Mouse (Mus musculus) heart, postnatal 0 days (tissue): ENCODE results near the gene Prkag2. TPM values are rescaled to one million over a fixed set of nuclear protein-coding genes. Genes with fewer than 3 reads are reported as not detected.

Source experiments
- ATAC-seq: fragments of 200-750 bp; cut with Nextera tagmentation; 2 replicates; pipeline ENCODE4 v1.8.0; 2017; ENCODE audit warnings: low read depth, moderate number of reproducible peaks, moderate library complexity; ENCODE audit not compliant: insufficient read depth
- DNase-seq: peaks from one replicate; pipeline ENCODE4 v3.0.0-alpha.2; 2016; ENCODE audit warnings: low spot score
- H3K27ac ChIP-seq: fragments of 300-500 bp; sonication (generic); 2 replicates; pipeline ENCODE4 v1.5.1; 2014; ENCODE audit warnings: low read depth, mild to moderate bottlenecking
- H3K27me3 ChIP-seq: fragments of 300-500 bp; sonication (generic); 2 replicates; pipeline ENCODE4 v1.6.1; 2014; ENCODE audit warnings: low read length, mixed read lengths; ENCODE audit not compliant: control insufficient read depth, insufficient read depth
- H3K36me3 ChIP-seq: fragments of 300-500 bp; sonication (generic); replicated peaks from 2 replicates; pipeline ENCODE4 v1.6.1; 2014; ENCODE audit warnings: low read length, mixed read lengths; ENCODE audit not compliant: control insufficient read depth, insufficient read depth
- H3K4me1 ChIP-seq: fragments of 300-500 bp; sonication (generic); 2 replicates; pipeline ENCODE4 v1.6.1; 2014; ENCODE audit warnings: antibody characterized with exemption; ENCODE audit not compliant: control insufficient read depth, insufficient read depth
- H3K4me2 ChIP-seq: fragments of 300-500 bp; sonication (generic); 2 replicates; pipeline ENCODE4 v1.6.1; 2014; ENCODE audit warnings: low read depth, mild to moderate bottlenecking, low read length, moderate library complexity
- H3K4me3 ChIP-seq: fragments of 300-500 bp; sonication (generic); 2 replicates; pipeline ENCODE4 v1.5.1; 2014; ENCODE audit warnings: low read depth, low read length
- H3K9ac ChIP-seq: fragments of 300-500 bp; sonication (generic); replicated peaks from 2 replicates; pipeline ENCODE4 v1.6.1; 2014; ENCODE audit warnings: low read depth, low read length, mixed read lengths
- H3K9me3 ChIP-seq: fragments of 300-500 bp; sonication (generic); replicated peaks from 2 replicates; pipeline ENCODE4 v1.6.1; 2016; ENCODE audit warnings: low read length; ENCODE audit not compliant: control insufficient read depth
- CTCF ChIP-seq: IDR thresholded peaks from 2 replicates; pipeline ENCODE4 v1.5.1; 2016; ENCODE audit warnings: antibody characterized with exemption, control low read depth, low read depth
- EP300 ChIP-seq: IDR thresholded peaks from 2 replicates; pipeline ENCODE4 v1.6.1; 2016; ENCODE audit warnings: antibody characterized with exemption, low read depth
- WGBS: fragments of 180-500 bp; shearing (Covaris S2); extraction: QIAGEN DNeasy Blood & Tissue Kit; methylation state at CpG from one replicate; pipeline ENCODE4 v1.1.7; 2014; 5-methylcytosine and 5-hydroxymethylcytosine counted together
- polyA plus RNA-seq: library from polyadenylated mRNA; unstranded; fragments of >200 nt; fragmentation: Nextera tagmentation; extraction: Ambion mirVana; gene quantifications from 2 replicates; pipeline ENCODE4 v1.2.1, GENCODE M21; 2015
- total RNA-seq: library from RNA; depleted of rRNA; stranded (reverse); fragments of >200 nt; gene quantifications from 2 replicates; pipeline ENCODE4 v1.2.3, GENCODE M21; 2014; ENCODE audit warnings: low replicate concordance

Prkag2 gene
- total and polyA plus RNA-seq, 2 experiments from 2014 or later, result 62.9 to 121 TPM

DNA sequence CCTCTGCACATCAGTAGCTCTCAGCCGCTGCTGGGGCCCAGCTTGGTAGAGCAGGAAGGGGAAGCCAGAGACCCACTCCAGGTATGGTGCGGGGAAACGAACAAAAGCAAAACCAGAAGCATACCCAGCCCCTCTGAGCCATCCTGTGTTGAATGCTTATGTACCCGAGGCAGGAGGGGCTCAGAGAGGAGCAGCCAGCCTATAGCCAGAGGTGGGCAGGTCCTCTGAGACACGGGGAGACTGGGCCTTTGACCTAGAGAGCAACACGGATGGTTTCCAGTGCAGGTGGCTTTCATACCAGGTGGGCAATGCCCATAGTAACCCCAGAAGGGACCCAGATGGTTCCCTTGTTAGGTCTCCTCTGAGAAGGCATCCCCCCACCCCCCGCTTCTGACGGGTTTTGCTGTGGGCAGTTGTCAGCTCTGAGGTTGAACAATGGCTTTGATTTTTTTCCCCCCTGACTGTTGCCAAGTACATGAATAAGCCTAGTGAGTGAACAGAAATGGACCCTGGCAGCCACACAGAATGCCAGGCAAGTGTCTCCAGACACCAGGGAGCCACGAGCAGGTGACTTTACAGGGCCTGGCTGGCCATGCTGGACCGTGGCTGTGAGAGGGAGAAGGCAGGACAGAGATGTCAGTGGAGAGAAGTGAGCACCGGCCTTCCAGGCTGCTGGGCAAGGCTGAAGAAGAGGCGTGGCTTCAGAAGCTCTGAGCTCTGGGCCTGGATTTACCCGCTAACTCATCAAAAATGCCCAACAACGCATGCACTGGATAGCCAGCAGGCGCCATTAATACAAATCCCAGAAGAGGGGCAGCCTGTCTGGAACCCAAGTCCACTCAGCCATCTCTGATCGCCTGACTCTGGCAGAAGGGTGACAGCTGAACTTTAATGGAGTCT is 147.3 kb downstream of the Prkag2 start:
- peaks cover 16% of the 10 kb centered on the region for H3K4me1 ChIP-seq
- no peaks in the 10 kb centered on the region for H3K9me3 ChIP-seq
- TF ChIP-seq EP300 (no peak), CTCF (no peak)
- WGBS, result 55% methylated on average over 16 of the region's 16 CpGs
- ATAC-seq (0 out of 2 replicates have a peak, but pooled peaks have one; percentile 9), DNase-seq (no peak)
- H3K4me2 ChIP-seq, result no peak overlapping the region
- no peaks in the 10 kb centered on the region for H3K36me3 ChIP-seq
- no peak overlapping the region for H3K9ac ChIP-seq
- no peaks in the 10 kb centered on the region for H3K27me3 ChIP-seq
- no peak overlapping the region for H3K27ac ChIP-seq
- no peak overlapping the region for H3K4me3 ChIP-seq

DNA sequence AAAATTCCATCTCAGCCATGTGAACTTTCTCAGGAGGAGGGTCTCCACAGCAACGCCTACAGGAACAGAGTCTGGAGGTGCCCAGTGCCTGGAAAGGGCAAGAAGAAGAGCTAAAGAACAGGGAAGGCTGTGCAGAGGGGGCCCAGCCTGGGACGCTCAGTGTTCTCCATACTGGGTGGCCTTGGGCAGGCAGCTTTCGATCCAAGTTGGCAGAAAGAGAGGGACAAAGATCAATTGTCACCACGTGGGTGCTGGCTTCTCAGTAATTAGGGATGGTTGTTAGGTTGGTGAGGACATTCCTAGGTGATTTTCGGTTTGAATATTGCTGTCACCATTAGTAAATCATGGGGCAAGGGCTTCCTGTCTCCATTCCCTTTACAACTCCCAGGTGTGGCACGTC is 148.2 kb downstream of the Prkag2 start:
- 0 out of 2 replicates have a peak, but pooled peaks cover 1% of the 10 kb centered on the region for H3K36me3 ChIP-seq
- H3K9me3 ChIP-seq, result no peaks in the 10 kb centered on the region
- H3K27ac ChIP-seq, result no peak overlapping the region
- 81% methylated on average over 6 of the region's 6 CpGs for WGBS
- DNase-seq (no peak), ATAC-seq (no peak)
- H3K9ac ChIP-seq, result no peak overlapping the region
- H3K4me1 ChIP-seq, result peaks cover 16% of the 10 kb centered on the region
- H3K4me2 ChIP-seq, result no peak overlapping the region
- H3K27me3 ChIP-seq, result no peaks in the 10 kb centered on the region
- H3K4me3 ChIP-seq, result no peak overlapping the region
- TF ChIP-seq CTCF (no peak), EP300 (no peak)

DNA sequence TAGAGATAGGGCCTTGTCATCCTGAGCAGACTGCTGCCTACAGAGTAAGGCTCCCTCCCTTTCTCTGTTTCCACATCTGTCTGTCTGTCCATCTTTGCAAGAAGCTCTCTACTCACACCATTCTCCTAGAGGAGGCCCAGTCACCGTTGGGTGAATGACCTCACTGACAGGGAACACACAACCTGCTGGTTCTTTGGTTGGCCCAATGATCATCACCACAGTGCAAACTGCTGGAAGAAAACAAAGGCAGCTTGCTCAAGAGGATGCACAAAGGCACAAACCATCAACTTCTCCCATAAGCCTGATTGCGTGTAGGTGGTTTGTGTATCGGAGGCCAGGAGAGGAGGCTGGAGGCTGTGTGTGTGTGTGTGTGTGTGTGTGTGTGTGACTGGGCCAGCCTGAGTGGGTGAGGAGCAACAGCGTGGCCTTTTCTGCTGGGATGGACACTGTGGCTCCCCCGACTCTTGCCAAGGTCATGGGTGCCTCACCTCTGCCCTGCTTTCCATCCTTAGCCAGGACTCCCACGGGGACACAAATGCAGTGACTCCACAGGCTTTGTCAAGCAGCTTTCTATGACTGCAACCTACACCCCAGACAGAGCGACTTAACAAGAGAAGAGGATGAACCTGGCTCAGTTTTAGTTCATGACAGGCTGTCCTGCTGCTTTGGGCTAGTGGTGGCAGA is 149.4 kb downstream of the Prkag2 start:
- DNase-seq (no peak), ATAC-seq (no peak)
- 0 out of 2 replicates have a peak, but pooled peaks cover 8% of the 10 kb centered on the region for H3K36me3 ChIP-seq
- 78% methylated on average over 7 of the region's 7 CpGs for WGBS
- no peak for TF ChIP-seq EP300
- no peak for TF ChIP-seq CTCF
- no peak overlapping the region for H3K27ac ChIP-seq
- H3K4me1 ChIP-seq, result peaks cover 16% of the 10 kb centered on the region
- H3K4me3 ChIP-seq, result no peak overlapping the region
- H3K27me3 ChIP-seq, result no peaks in the 10 kb centered on the region
- no peak overlapping the region for H3K4me2 ChIP-seq
- no peak overlapping the region for H3K9ac ChIP-seq
- H3K9me3 ChIP-seq, result no peaks in the 10 kb centered on the region

DNA sequence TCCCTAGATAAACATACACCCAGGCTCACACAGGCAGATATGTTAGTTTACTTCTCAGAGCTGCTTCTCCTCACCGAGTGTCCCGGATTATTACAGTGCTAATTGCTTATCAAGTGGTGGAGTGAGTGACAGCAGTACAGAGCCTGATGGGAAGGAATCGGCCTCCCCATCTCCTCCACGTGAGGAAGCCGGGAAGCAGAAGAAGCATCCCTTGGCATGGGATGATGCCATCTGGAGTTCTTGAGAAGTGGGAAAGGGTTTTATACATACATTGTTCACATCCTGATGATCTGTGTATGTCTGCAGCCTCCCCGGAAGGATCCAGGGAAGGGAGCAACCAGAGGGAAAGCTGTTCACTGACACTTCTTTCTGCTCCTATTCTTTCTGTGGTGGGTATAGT is 150.4 kb downstream of the Prkag2 start:
- Histone ChIP-seq H3K9ac (no peak overlapping the region), H3K27me3 (no peaks in the 10 kb centered on the region), H3K27ac (no peak overlapping the region), H3K4me2 (no peak overlapping the region), H3K9me3 (no peaks in the 10 kb centered on the region), H3K4me3 (no peak overlapping the region), H3K4me1 (peaks cover 16% of the 10 kb centered on the region), H3K36me3 (peaks cover 16% of the 10 kb centered on the region)
- no peak for TF ChIP-seq EP300
- no peak for TF ChIP-seq CTCF
- DNase-seq (no peak), ATAC-seq (no peak)
- 69% methylated on average over 6 of the region's 6 CpGs for WGBS

DNA sequence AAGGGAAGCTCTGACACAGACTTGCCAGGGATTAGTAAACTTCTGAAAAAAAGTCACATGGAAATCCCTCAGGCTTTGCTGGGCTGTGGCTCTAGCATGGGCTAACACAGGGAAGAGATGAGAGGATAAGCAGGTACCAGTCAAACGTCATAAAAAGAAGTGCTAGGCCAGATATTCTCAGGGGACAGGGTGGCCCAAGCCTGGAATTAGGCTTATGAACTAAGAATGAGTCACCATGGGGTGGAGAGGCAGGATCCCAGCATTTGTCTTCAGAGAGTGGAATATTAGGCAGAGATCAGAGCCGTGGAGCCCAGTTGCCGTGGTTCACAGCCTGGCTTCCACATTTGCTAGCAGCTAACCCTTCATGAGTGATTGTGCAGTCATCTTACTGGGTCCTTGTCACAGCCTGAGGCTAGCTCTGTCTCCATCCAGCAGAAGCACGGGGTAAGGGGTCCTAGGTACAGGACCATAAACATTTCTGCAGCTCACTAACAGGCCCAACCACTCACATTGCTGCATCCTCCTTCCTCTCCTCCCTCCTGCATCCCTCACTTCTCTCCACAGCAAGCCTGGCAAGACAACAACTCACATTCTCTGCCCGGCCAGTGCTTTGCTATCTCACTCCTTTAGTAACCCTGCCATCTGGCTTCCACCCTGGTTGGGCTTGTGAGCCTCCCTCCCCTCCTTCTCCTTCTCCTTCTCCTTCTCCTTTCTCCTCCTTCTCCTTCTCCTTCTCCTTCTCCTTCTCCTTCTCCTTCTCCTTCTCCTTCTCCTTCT is 162.2 kb downstream of the Prkag2 start:
- Histone ChIP-seq H3K4me2 (no peak overlapping the region), H3K36me3 (0 out of 2 replicates have a peak, but pooled peaks cover 3% of the 10 kb centered on the region), H3K4me1 (peaks cover 6% of the 10 kb centered on the region), H3K27me3 (no peaks in the 10 kb centered on the region), H3K27ac (no peak overlapping the region), H3K9me3 (no peaks in the 10 kb centered on the region), H3K4me3 (no peak overlapping the region), H3K9ac (no peak overlapping the region)
- 52% methylated on average over 5 of the region's 5 CpGs for WGBS
- no peak for TF ChIP-seq EP300
- no peak for TF ChIP-seq CTCF
- ATAC-seq, result no peak
- no peak for DNase-seq
